Mouse (Mus musculus): ENCODE results near the gene Ptp4a2.
"Not testable (repeated sequence)": the region's sequence is repeated elsewhere in the genome, so short reads cannot be mapped to it uniquely, and the experiment has no call there.

The Ptp4a2 gene

DNA sequence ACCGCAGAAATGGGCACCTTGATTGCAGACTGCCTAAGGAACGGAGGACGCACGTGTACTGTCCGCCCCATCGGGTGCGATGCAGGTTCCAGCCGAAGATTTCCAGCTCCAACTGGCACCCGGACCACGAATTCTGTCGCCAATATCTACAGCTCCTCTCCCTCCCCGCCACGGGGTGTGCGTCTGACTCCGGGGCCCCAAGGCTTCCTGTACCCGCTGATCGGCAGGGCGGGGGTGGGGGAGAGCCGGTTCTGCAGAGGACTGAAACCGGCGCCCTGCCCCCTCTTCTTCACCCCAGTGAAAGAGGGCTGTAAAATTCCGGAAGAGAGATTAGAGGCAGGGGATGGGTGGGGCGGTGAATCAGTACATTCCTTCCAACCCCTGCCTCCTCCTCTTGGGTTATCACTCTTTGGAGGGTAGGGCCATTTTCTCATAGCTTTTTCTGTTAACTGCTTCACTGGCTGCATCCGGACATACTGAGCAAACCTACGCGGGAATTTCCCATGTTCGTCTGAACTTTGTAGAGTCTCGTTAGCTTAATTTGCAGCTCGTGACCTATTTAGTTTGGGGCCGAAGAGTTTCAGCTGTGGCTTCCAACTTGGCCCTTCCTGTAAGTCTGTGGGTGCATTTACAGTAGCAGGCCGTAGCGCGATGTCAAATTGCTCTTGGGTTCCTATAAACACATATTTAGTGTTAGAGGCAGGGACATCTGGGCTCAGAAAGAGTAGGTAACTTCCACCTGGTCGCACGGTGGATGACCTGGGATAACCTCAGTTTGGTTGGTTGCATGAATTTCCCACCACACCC is at the start of gene Ptp4a2:
TSS of gene Ptp4a2 (plus strand) at position 422 of the 807 bp plus-strand sequence.
- peak; percentile 67 for DNase-seq (ENCODE audit: low read depth, low spot score)

DNA sequence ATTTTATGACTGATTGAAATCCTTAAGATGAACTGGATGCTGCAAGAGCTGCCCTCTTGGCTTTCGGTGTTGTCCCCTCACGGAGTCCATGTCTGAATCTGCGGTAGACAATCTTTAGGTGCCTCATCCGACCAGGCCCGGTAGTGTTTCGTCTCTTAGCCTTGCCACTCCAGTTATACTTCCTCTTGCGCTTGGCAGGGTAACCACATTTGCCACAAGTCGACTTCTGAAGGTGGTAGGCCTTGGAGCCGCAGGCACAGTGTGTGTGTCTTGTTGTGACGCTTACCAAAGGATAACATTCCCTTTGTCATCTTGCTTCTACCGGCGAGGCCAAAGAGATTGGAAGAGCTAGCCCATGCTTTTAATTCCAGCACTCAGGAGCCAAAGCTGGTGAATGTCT is 49.4 kb upstream of the Ptp4a2 start:
- DNase-seq (ENCODE audit: low read depth, low spot score) = no peak

DNA sequence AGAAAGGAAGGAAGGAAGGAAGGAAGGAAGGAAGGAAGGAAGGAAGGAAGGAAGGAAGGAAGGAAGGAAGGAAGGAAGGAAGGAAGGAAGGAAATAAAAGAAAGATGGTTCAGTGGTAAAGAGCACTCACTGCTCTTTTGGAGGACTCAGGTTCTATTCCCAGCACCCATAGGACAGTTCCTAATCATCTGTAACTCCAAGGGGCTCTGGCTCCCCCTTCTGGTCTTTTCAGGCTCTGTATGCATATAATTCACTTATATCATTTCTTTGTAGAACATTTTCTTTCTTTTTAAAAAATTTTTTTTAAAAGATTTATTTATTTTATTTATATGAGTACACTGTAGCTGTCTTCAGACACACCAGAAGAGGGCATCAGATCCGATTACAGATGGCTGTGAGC is 48.5 kb upstream of the Ptp4a2 start:
- not testable (repeated sequence) for DNase-seq (ENCODE audit: low read depth, low spot score)

DNA sequence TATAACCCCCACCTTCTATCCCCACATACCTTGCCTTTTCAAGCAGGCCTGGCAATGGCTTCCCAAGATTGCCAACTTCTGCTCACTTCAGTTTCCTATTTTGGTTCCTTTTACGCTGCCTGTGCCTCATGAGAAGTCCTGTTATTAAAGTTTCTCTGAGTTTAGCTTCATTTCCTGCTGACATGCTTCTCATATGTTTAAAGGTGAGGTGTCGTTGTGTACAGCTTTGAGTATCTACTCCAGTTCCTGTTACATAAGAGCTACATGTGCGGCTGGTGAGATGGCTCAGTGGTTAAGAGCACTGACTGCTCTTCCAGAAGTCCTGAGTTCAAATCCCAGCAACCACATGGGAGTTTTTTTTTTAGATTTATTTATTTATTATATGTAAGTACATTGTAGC is 45.7 kb upstream of the Ptp4a2 start:
- no peak for DNase-seq (ENCODE audit: low read depth, low spot score)

DNA sequence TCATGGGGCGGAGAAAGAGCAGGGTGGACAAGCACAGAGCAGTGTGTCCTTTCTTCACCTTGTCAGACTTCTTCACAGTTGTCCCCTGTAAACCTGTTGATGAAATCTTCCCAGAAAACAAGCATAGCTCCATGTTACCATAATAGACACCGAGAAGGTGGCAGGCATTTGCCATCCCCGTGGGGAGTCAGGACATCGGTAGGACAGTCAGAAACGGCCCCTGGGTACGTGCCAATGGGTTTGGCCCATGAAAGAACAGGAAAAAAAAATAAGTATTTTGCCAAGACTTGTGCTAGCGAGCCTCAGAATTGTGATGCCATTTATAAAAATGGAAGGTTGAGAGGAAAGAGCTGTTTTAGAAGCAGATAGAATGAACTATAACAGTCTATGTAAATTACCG is 43.2 kb upstream of the Ptp4a2 start:
- DNase-seq (ENCODE audit: low read depth, low spot score) = no peak

DNA sequence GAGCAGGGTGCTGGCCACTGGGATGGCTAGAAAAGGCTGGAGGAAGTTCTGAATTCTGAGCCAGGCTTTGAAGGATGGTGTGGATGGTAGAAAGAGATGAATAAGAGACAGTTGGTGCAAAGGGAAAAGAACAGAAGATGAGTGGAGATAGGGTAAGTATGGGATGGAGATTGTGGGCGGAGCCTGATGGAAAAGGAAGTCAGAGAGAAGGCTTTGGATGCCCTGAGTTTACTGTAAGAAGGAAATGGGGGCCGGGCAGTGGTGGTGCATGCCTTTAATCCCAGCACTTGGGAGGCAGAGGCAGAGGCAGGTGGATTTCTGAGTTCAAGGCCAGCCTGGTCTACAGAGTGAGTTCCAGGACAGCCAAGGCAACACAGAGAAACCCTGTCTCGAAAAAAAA is 42.3 kb upstream of the Ptp4a2 start:
- not testable (repeated sequence) for DNase-seq (ENCODE audit: low read depth, low spot score)

DNA sequence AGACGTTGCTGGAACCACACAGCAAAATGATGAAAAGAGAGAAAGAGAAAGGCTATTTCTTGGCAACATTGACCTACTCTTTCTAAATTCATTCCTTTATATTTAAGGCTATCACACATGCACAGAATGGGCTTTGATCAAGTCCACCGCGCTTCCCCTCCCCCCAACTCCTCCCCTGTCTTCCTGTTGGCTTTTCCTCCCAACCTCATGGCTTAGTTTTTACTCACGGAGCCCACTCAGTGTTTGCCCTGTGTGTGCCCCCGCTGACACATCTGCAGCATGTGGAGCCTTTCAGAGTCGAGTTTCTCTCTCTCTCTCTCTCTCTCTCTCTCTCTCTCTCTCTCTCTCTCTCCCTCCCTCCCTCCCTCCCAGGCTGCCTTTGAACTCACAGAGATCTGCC is 40.4 kb upstream of the Ptp4a2 start:
- DNase-seq (ENCODE audit: low read depth, low spot score) = no peak

DNA sequence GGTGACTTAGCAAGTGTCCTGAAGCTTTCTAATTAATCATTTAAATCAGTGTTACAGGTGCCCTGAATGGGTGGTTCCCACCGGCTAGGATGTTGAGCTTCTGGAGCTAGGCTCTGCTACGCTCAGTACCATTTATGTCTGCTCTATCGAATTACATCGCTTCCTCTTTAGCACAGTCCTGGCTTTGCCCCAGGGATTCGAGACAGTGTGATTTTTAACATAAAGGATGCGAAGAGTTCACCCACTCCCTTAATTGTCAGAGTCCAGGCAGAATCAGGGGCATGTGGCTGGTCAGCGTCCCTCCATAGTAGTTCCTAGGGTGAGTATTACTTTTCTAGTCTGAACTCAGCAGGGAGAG is 39.7 kb upstream of the Ptp4a2 start:
- DNase-seq (ENCODE audit: low read depth, low spot score) = no peak

DNA sequence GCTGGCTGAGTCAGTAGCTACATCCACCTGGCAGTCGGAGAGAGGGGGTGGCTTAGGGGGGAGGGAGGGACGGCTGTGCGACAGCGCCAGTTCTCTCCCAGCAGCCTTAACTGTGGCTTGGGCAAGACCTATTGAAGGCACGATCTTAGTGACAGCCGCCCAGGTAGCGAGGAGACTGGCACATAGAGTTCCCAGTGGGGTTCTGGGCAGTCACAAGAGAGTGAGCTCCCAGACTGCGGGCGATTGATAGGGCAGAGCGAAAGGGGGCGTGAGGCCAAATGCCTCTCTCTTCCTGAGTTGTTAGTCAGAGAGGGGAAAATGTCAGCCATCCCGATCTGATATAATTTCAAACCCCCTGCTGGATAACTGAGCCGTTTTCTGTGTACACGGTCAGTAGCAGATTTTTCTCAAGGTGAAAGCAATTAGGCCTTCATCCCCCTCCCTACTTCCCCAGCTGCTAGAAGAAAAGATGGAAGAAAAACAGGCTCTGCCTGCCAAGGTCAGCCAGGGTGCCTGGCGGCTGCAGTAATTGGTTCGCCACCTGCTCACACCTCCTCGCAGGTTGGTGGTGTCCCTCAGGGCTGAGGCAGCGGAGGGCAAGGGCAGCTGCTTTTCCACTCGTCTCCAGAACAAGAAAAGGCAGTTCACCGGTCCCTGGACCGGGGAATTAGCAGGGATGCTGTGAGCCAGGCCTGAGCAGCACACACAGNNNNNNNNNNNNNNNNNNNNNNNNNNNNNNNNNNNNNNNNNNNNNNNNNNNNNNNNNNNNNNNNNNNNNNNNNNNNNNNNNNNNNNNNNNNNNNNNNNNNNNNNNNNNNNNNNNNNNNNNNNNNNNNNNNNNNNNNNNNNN is 39.1 kb upstream of the Ptp4a2 start:
- no peak for DNase-seq (ENCODE audit: low read depth, low spot score)

DNA sequence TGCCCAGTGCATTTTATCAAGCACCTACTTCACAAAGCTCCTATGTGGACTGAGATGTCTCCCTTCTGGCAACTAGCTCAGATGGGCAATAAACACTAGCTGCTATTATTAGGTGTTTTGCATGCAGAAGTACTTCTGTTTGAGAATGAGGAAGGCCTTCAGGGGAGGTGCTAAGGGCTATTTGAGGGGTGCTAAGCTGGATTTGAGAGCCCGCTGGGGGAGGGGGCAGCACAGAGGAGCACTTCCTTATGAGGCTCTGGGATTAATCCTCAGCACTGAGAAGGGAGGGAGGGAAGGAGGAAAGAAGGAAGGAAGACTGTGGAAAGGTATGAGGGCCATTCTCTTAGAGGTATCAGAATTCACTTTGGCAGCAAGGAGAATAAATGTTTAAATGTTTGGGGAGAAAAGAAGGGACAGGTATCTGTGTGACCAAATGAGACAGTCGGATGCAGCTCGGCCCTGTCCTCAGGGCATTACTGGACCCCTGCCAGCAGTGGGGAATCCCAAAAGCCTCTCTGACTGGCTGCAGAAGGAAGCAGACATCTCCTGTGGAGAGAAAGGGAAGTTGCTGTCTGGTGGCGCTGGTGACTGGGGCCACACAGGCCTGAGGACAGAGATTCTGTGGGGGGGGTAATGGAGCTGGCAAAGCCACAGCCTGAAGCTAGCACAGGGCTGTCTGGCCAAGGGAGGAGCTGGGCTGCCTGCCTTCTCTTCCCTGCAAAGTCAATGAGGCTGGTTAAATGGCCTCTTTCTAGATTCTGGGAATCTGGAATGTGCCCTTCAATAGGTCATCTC is 28.9 kb upstream of the Ptp4a2 start:
- no peak for DNase-seq (ENCODE audit: low read depth, low spot score)

DNA sequence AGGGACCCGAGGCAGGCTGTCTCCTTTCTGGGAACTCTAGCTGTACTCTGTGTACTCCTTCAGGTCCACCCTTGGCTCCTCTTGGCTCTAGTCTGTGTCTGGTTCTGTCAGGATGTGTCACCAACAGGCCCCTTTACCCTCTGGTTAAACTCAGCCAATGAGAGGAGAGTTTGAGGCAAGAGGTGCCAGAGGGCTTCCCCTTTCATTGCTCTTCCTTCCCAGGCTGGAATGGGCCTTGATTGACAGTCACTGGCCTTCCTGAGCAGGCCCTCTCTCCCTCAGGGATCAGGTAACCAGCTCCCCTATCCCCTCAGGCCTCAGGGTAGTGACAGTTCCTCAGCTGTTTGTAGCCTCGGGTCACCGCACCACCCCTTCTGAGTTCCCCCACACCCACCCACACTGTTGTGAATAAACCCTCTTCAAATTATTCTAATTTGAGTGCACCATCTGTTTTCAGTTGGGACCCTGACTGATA is 28.1 kb upstream of the Ptp4a2 start:
- DNase-seq (ENCODE audit: low read depth, low spot score) = no peak

DNA sequence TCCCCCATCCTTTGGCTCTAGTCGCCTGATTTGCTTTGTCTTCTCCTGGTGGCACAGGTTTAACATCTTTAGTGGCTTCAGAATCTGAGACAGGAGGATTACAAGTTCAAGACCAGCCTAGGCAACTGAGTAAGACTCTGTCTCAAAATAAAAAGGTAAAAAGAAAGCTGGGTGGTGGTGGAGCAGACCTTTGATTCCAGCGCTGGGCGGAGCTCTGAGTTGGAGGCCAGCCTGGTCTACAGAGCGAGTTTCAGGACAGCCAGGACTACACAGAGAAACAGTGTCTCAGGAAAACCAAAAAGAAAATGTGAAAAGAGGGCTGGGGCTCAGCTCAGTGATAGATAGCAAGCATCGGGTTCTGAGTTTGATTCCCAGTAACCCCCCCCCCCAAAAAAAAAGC is 27.5 kb upstream of the Ptp4a2 start:
- no peak for DNase-seq (ENCODE audit: low read depth, low spot score)

DNA sequence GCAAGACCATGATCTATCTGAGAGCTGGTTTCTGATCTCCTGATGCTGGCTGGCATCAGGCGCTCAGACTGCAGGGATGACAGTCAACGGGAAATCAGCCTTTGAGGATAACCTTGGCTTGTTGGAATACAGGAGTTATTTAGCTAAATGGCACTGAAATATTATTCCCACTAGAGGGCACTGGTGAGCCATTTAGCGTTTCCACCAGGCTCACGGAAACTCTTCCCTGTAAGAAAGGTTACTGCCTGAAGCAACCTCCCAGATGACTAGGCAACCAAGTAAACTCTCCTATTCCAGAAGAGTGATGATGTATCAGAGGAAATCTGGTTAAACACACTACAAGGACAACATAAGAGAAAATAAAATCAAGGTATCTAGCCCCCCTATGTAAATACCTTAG is 25.8 kb upstream of the Ptp4a2 start:
- peak; percentile 65 for DNase-seq (ENCODE audit: low read depth, low spot score)

DNA sequence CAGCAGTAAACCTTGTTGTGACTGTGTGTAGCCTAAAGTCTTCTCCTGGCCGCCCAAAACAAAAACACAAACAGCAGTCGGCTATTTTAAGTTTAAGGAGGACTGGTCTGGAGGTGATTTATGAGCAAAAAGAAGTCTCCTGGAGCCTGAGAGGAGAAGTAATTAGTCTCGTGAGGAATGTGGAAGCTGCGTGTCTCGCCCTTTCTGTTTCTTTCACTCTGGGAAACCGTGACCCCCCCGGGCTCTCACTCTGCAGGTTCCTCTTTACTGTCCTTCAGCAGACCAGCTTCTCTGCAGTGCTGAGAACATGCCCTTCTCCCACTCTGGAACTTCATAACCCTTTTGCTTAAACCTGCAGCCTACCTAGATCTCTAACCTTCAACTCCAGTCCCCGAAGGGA is 22.3 kb upstream of the Ptp4a2 start:
- no peak for DNase-seq (ENCODE audit: low read depth, low spot score)

DNA sequence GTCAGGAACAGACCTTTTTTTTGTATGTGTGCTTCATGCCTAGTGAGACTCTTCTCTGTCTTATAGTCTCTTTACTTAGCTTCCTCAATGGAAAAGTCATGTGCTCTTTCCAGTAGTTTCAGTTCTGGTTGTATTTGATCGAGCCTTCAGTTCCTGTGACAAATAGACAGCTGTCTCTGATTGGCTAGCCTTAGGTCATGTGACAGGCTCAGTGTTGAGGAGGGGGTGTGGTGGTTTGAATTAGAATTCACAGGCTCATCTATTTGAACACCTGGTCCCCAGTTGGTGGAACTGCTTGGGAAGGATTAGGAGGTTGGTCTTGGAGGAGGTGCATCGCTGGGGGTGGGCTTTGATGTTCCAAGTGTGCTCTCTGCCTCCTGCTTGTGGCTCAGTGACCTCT is 21.4 kb upstream of the Ptp4a2 start:
- no peak for DNase-seq (ENCODE audit: low read depth, low spot score)

DNA sequence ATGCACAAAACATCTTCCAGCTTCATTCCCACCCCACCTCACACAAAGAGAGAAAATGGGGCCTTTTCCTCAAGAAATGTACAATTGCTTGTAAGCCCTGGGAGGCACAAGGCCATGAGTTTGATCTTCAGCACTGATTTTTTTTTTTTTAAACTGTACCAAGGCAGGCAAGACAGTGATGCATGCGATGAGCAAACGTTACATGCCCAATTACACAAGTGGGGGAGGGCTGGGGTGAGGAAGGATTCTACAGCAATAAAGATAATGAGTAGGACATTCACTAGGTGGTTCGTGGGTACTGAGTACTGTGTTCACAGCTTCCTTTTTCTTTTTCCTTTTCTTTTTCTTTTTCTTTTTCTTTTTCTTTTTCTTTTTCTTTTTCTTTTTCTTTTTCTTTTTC is 20.5 kb upstream of the Ptp4a2 start:
- DNase-seq (ENCODE audit: low read depth, low spot score) = no peak

DNA sequence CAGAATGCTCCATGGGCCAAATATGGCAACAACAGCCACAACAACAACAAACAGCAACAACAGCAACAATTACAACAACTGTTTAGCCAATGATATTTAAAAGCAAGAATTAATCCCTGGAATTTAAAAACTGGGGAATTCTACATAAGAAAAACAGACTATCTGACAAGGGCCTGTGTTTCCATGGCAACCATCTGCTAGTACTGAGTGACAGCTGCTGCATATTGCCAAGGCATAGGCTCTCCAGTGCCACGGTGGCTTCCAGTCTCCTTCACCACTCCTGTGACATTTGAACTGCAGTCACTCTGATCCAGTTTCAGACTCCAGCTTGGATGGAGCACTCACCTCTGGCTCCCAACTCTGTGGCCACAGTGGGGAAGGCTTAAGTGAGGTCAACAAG is 19.6 kb upstream of the Ptp4a2 start:
- no peak for DNase-seq (ENCODE audit: low read depth, low spot score)

DNA sequence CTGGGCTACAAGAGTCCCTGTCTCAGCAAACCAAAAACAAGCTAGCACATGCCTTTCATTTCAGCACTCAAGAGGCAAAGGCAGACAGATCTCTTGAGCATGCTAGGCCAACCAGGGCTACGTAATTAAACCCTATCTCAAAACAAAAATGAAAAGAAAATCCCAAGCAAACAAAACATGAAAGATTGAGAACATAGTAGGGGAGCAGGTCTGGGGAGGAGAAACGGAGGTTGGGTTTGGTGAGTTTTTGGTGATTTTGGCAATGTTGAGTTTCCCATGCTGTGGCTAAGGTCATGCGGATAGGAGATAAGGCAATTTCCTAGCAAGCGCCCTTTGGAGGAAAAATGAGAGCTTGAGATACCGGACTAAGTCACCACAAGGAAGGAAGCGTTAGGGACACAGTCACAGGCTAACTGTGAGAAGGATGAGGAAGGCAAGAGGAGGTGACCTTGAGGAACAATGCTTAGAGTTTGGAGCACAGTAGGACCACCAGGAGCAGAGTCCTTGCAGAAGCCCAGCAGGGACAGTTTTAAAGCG is 18.3 kb upstream of the Ptp4a2 start:
- no peak for DNase-seq (ENCODE audit: low read depth, low spot score)

DNA sequence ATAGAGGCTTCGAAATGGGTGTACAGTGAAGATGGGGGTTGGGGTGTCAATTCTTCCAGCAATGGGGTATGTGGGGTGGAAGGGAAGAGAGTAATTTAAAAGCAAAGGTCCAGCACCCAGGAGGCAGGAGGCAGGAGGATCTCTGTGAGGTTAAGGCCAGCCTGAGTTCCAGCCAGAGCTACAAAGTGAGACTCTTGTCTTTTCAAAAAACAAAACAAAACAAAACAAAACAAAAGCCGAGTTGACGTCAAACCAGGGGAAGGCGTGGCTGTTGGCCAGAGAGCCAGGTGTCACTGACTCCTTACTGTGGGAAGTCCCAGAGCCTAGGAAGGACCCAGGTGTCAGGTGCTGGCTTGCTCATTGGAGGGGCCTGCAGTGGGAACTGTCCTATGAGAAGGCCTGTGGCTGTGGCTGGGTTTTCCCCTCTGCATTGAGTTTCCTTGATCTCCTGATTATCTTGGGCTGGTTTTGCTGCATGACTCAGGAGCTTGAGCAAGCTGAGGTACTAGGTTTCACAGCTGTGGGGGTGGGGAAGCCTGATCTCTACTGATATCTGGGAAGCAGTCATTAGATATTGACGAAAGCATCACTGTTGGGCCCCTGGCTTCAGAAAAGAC is 17.2 kb upstream of the Ptp4a2 start:
- DNase-seq (ENCODE audit: low read depth, low spot score) = peak; percentile 67

DNA sequence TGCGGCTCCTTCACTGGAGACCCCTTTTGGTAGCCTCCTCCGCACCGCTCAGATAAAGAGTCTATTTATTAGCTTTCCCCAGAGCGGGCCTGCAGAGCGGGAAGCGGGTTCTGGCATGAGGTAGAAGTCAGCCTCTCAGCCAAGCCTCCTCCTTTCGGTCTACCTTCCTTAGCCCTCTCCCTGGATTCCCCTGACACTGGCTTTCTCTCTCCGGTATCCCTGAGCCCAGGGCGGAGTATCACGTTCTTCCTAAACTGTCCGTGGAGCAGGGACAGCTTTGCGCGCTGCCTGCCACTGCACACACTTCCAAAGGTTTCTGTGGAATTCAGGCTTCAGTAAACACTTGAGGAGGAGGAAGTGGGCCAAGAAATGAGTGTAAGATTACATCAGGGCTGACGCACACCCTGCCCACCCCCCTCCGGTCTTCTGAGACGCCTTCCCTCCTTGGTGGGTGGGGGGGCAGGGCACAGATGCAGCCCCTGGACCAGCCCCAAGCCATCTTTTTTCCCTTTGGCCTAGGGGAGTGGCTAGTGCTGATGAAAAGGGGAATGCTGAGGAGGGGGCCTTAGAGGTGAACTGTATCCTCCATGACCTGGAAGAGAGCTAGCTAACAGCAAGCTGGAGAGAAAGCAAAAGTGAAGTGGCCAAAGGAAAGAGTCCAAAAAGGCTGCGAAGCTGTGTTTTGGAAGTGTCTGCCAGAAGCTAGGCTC is 15.7 kb upstream of the Ptp4a2 start:
- no peak for DNase-seq (ENCODE audit: low read depth, low spot score)

DNA sequence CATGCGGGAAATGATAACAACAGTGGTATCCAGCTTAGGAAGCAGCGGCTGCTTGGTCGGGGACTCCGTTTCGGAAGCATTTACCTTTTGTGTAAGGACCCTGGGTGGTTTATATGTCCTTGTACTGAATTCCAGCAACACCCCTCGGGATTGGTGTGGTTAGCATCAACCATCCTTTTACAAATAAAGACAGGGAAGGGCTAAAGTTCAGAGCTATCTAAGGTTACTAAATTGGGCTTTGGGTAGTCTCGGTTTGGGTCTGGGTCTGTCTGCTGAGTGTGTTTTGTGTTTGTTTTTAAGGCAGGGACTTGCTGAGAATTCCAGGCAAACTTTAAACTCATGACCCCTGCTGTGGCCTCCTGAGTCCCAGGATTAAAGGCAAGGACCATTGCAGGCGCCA is 15.2 kb upstream of the Ptp4a2 start:
- DNase-seq (ENCODE audit: low read depth, low spot score) = no peak

Data from WW6 (cell line).